Mouse (Mus musculus) neutrophil, adult 5-6 weeks (primary cell): ENCODE measurements around the gene Rab35. TPM values are rescaled to one million over a fixed set of nuclear protein-coding genes. Genes with fewer than 3 reads are reported as not detected.
A peak's percentile ranks its signal among the peaks of the same experiment; 100 is the strongest.

Source experiments
- ATAC-seq: fragments of 151-379, 151-347 bp; 2 replicates; pipeline ENCODE4 v1.8.0; 2017; ENCODE audit warnings: mild to moderate bottlenecking, moderate TSS enrichment; ENCODE audit not compliant: insufficient number of reproducible peaks, poor library complexity, low FRiP score, severe bottlenecking; ENCODE audit errors: extremely low read depth
- total RNA-seq: library from RNA; stranded (forward); fragments of 200-1000 nt; gene quantifications from 2 replicates; pipeline ENCODE4 v1.2.3, GENCODE M21; 2017

Rab35 gene
- 63.9 and 67.8 TPM in 2 replicates for total RNA-seq

GRCm38 (mm10) chr5:115631505-115632357 lies at the start of gene Rab35:
Rab35 (plus strand) TSS chr5:115631908.
- peak; percentile 81 for ATAC-seq

- ATAC-seq = no peak
Measured at GRCm38 (mm10) chr5:115585616-115586015, 46.1 kb upstream of the Rab35 start.

- ATAC-seq = no peak
Measured at GRCm38 (mm10) chr5:115586166-115586565, 45.5 kb upstream of the Rab35 start.

GRCm38 (mm10) chr5:115586780-115587179 lies 44.9 kb upstream of the Rab35 start:
- no peak for ATAC-seq

GRCm38 (mm10) chr5:115591028-115591427 lies 40.7 kb upstream of the Rab35 start:
- no peak for ATAC-seq

GRCm38 (mm10) chr5:115591506-115591905 lies 40.2 kb upstream of the Rab35 start:
- no peak for ATAC-seq

- no peak for ATAC-seq
Measured at GRCm38 (mm10) chr5:115603561-115603960, 28.1 kb upstream of the Rab35 start.

GRCm38 (mm10) chr5:115611566-115611965 lies 20.1 kb upstream of the Rab35 start:
- no peak for ATAC-seq

GRCm38 (mm10) chr5:115613332-115613731 lies 18.4 kb upstream of the Rab35 start:
- no peak for ATAC-seq

- ATAC-seq = peak; percentile 40
Measured at GRCm38 (mm10) chr5:115614948-115615347, 16.8 kb upstream of the Rab35 start.

GRCm38 (mm10) chr5:115619690-115620089 lies 12.0 kb upstream of the Rab35 start:
- ATAC-seq = no peak

GRCm38 (mm10) chr5:115622686-115623085 lies 9.0 kb upstream of the Rab35 start:
- ATAC-seq = no peak

GRCm38 (mm10) chr5:115623694-115624440 lies 7.8 kb upstream of the Rab35 start:
- peak; percentile 72 for ATAC-seq

- ATAC-seq = no peak
Measured at GRCm38 (mm10) chr5:115626237-115626886, 5.3 kb upstream of the Rab35 start.

- ATAC-seq = no peak
Measured at GRCm38 (mm10) chr5:115628083-115628482, 3.6 kb upstream of the Rab35 start.

- ATAC-seq = no peak
Measured at GRCm38 (mm10) chr5:115629672-115630071, 2.0 kb upstream of the Rab35 start.

- ATAC-seq = no peak
Measured at GRCm38 (mm10) chr5:115630291-115630690, 1.4 kb upstream of the Rab35 start.

GRCm38 (mm10) chr5:115632358-115632714 lies 628 bp downstream of the Rab35 start:
- no peak for ATAC-seq

- no peak for ATAC-seq
Measured at GRCm38 (mm10) chr5:115633060-115633459, 1.4 kb downstream of the Rab35 start.

GRCm38 (mm10) chr5:115634046-115634445 lies 2.3 kb downstream of the Rab35 start:
- ATAC-seq = no peak
